Mouse (Mus musculus): ENCODE results near the gene Olfr643.

The Olfr643 gene

DNA sequence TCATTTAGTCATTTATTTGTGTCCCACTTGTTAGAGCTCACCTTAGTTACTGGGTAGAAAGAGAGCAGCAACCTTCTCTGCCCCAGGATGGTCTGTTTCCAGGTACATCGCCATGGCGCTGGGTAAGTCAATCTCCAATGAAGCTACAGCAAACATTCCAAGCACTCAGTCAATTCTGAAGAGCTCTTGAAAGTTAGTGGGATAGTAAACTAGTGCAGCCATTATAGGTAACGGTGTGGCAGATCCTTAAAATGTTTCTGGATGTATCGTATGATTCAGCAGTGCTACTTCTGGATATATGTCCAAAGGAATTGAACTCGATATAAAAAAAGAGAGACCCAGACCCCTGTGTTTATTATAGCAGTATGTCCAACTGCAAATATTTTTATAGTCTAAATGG is at the start of gene Olfr643:
Gene Olfr643 (minus strand): TSS at position 101 of the 400 bp plus-strand sequence.
- DNase-seq (ENCODE audit: low read depth, low spot score), result no peak

DNA sequence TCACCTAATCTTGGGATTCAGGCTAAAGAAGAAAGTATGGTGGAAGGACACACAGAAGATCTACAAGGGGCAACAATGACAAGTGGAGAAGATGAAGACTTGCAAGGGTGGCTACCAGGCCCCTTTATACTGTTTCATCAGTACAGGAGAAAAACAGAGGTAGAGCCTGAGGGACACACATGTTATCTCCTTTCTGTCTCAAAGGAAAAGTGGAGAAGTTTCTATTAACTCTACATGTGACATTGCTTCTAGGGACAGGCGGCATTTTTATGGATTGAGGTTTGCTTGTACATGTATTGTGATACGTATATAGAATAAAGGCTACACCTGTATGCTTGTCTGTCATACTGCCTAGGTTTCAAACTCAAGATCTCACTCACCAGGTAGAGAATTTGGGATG is 46.1 kb upstream of the Olfr643 start, which contains the start of gene Olfr648:
Gene Olfr648 (minus strand): TSS at position 101 of the 400 bp plus-strand sequence.
- DNase-seq (ENCODE audit: low read depth, low spot score), result no peak

DNA sequence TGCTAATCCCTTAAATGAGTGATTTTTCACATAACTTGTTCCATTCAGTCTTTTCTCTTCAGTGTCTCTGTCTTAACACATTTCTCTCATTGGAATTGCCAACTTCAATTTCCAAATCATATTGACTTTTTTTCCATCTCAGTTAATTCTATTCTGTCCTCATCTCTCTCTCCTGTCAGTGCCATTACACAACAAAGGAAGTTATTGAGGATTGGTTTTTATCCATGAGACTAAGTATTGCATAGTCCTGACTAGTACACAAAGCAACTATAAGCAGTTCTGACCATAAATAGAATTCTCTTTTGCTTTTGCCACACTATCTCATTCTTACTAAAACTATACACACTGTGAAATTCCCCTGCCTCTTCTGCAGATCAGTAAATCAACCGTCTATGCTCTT is 41.9 kb upstream of the Olfr643 start:
- no peak for DNase-seq (ENCODE audit: low read depth, low spot score)

GRCm38 (mm10) chr7:104178422-104179054 is 41.3 kb upstream of the Olfr643 start:
- no peak for DNase-seq (ENCODE audit: low read depth, low spot score)

GRCm38 (mm10) chr7:104175085-104175484 is 37.9 kb upstream of the Olfr643 start:
- DNase-seq (ENCODE audit: low read depth, low spot score), result no peak

DNA sequence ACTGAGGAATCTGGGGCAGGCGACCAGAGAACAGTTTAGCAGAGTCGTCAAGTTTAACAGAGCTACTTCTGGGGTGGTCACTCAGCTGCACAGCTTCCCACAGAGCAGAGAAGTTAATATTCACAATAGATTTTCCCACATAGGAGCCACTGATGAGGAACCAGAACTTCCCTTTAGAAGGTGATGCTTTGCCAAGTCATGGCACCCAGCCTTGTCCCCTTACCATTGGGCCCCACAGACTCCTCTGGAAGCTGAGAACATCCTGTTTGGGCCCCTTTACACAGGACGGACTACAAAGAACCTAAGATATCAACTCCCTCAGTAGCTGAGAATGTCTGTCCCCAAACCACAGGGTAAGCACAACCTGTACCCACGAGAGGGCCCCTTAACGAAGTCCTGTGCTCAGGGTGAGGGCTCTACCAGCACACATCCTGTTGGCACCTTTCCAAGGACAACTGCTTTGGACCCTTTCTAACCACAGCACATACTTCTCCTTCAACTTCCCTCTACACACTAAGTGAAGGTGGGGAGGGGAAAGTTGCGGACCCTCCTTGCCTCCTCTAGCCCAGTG is 32.5 kb upstream of the Olfr643 start:
- DNase-seq (ENCODE audit: low read depth, low spot score), result no peak

DNA sequence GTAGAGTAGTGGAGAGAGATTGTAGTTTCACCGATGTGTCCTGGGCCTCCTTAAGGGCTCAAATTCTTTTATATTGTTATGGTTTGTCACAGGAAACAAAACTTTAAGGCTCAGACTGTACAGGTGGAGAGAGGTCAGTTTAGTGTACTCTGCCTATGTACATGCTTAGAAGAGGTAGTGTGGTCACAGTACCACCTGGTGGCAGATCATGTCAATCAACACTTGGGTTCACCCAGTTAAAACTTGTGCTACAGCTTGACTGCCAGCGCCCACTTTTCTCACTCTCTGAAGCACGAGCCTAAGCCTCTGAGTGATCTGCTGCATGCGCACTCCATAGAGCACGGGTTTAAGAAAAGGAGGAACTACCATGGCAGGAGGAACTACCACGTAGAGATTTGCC is 29.9 kb upstream of the Olfr643 start:
- no peak for DNase-seq (ENCODE audit: low read depth, low spot score)

DNA sequence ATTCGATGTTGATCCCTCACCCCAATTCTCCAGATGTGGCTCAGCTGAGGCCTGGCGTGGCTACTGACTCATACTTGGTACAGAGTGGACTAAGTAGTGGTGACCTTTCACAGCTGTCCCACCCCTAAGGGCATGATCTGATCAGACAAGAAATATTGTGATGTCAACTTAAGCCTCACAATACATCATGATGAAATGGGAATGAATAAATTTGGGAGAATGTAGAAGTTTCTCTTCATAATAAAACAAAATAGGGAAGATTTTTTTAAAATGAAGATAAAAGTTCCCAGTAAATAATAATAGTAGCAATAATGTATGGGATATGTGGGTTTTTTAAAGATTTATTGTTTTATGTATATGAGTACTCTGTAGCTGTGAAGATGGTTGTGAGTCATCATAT is 13.3 kb upstream of the Olfr643 start, which contains the start of gene Ubqlnl:
Gene Ubqlnl (minus strand): TSS at position 101 of the 400 bp plus-strand sequence.
- DNase-seq (ENCODE audit: low read depth, low spot score), result no peak

DNA sequence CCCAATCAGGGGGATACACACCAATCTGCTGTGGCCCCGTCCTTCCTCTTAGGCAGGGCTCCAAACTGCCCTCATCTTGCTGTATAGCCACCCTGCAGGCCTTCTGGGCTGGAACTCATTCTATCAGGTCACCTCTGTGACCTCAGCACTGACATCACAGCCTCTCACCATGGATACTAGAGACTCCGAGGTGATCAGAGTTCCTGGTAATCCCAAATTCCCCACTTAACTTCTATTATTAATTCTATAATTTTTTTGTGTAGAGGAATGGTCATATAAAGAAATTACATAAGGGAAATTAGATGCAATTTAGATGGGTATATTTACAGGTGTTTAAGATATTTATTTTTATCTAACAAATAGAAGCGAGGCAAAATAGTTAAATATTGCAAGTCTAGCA is 6.0 kb upstream of the Olfr643 start, which contains the start of gene Ubqln3:
Gene Ubqln3 (minus strand): TSS at position 101 of the 400 bp plus-strand sequence.
- DNase-seq (ENCODE audit: low read depth, low spot score), result no peak

GRCm38 (mm10) chr7:104129726-104130125 is 7.5 kb downstream of the Olfr643 start, which contains the start of gene Ubqln5:
Gene Ubqln5 (minus strand): TSS chr7:104129826.
- no peak for DNase-seq (ENCODE audit: low read depth, low spot score)

DNA sequence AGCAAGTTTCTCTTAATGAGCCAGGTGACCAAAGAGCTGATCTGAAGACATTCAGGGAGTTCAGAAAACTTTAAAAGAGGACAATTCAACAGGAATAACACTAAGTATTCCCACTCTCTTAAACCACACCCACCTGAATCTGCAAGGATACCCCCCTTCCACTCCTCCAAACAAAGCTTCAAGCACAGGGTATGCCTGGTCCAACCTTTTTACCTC is 32.5 kb downstream of the Olfr643 start, which contains the start of gene Olfr646:
Gene Olfr646 (plus strand): TSS at position 117 of the 216 bp plus-strand sequence.
- DNase-seq (ENCODE audit: low read depth, low spot score), result no peak

GRCm38 (mm10) chr7:104103913-104104756 is 33.1 kb downstream of the Olfr643 start:
- no peak for DNase-seq (ENCODE audit: low read depth, low spot score)

DNA sequence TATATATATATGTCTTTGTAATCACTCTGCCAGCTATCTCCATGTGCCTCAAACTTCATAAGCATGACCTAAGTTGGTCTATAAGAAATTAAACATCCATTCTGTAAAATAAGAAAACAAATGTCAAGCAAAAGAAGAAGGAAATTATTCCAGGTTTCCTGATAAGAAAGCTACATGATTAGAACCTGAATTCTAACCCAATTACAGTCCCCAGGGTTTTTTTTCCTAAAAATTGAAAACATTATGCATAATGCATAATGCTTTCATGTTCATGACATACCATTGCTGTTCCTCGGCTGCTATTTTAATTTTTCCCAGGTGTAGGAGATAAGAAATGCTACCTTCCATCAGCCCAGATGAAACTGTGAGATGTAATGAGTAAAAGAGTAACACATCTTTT is 51.8 kb downstream of the Olfr643 start, which contains the start of gene Olfr645:
Gene Olfr645 (minus strand): TSS at position 101 of the 400 bp plus-strand sequence.
- no peak for DNase-seq (ENCODE audit: low read depth, low spot score)

- DNase-seq (ENCODE audit: low read depth, low spot score), result no peak
Measured at GRCm38 (mm10) chr7:104071769-104072168, 65.4 kb downstream of the Olfr643 start, which contains the start of gene Olfr644. Gene Olfr644 (minus strand): TSS chr7:104071869.

- DNase-seq (ENCODE audit: low read depth, low spot score), result no peak
Measured at GRCm38 (mm10) chr7:104061345-104061744, 75.9 kb downstream of the Olfr643 start, which contains the start of gene 4930516K23Rik. Gene 4930516K23Rik (minus strand): TSS chr7:104061445.

DNA sequence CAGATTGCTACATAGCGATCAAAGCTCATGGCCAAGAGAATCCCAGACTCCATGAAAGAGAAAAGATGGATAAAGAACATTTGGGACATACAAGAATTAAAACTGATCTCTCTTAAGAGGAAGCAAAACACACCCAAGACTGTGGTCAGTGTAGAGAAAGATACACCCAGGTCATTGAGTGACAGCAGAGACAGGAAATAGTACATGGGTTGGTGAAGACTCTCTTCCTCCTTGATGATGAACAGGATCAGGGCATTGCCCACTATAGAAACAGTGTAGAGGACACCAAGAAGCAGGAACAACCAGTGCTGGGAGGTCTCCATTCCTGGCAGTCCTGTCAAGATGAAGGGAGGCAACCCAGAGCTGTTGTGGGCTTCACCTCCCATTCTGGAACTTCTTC is 78.0 kb downstream of the Olfr643 start:
- no peak for DNase-seq (ENCODE audit: low read depth, low spot score)

DNA sequence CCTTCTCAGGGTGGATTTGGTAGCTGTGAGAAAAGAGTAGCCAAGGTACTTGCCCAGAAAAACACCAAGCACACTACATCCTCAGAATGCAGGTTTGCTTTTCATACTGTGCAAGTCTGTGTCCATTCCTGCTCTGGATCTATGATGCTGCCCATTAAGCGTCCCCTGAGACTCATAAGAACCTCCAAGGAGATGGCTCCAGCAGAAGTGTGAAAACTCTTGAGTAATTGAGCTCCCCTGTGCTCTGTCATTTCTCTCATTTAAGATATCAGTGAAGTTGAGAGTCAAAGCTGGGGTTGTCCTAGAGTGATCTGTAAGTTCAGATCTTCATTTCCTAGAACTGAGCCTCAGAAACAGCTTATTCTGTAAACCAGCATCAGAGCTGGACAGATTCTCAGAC is 84.6 kb downstream of the Olfr643 start, which contains the start of gene Olfr642:
Gene Olfr642 (minus strand): TSS at position 101 of the 400 bp plus-strand sequence.
- DNase-seq (ENCODE audit: low read depth, low spot score), result no peak

DNA sequence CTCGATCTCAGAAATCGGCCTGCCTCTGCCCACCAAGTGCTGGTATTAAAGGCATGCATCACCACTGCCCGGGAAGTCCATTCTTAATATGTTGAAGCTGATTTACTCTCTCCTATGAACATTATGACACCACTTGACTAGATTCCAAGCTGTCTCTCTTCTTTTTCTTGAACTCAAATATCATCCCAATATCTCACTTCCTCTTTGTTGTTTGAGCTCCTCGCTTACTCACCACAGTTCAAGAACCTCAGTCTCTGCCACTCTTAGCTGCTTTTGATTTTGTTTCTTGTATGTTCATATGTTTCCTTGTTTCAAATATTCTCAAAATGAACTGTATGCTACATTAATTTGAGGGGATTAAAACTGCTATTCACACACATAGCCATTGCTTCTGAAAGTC is 86.5 kb downstream of the Olfr643 start:
- DNase-seq (ENCODE audit: low read depth, low spot score), result no peak

DNA sequence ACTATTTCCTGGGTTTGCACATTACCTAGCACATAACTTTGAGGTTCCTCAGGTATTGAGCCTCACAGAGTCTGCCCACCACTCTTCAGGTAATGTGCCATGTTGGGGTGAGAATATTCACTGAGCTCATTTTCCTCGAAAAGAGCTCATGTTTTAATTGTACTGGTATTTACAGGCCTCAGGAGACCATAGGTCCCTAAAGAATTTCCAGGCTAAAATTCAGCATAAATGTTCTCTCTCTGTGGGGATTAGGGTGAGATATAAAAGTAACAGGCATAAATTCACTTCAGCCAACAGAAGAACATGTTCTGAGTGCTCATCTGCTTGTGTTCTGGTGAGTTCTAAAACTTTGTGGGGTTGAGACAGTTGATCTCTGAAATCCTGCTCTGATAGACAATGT is 102.1 kb downstream of the Olfr643 start, which contains the start of gene Olfr641:
Gene Olfr641 (plus strand): TSS at position 301 of the 400 bp plus-strand sequence.
- DNase-seq (ENCODE audit: low read depth, low spot score), result no peak

- no peak for DNase-seq (ENCODE audit: low read depth, low spot score)
Measured at GRCm38 (mm10) chr7:104026978-104027377, 110.2 kb downstream of the Olfr643 start.

GRCm38 (mm10) chr7:104025473-104025872 is 111.7 kb downstream of the Olfr643 start, which contains the start of gene Olfr640:
Gene Olfr640 (minus strand): TSS chr7:104025573.
- no peak for DNase-seq (ENCODE audit: low read depth, low spot score)

DNA sequence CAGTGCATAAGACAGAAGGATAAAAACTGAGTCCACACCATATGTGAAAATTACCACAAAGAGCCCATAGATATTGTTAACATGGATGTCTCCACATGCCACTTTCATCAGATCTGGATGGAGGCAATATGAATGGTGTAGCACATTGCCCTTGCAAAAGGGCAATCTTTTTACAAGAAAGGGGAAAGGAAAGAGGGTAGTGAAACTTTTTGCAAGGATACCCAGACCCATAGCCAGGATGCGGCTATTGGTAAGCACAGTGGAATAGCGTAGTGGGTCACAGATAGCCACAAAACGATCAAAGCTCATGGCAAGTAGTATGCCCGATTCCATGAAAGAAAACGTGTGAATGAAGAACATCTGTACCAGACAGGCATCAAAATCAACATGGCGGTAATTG is 115.6 kb downstream of the Olfr643 start:
- no peak for DNase-seq (ENCODE audit: low read depth, low spot score)
